Mouse (Mus musculus) embryonic facial prominence, embryonic 11.5 days (tissue): ENCODE measurements around the gene Olfr592. TPM values are rescaled to one million over a fixed set of nuclear protein-coding genes. Genes with fewer than 3 reads are reported as not detected.
"Not testable (repeated sequence)": the region's sequence is repeated elsewhere in the genome, so short reads cannot be mapped to it uniquely, and the experiment has no call there.

Experiments used
- ATAC-seq: fragments of 200-750 bp; cut with Nextera tagmentation; replicated peaks from 2 replicates; pipeline ENCODE4 v1.8.0; 2017; ENCODE audit warnings: low read depth; ENCODE audit not compliant: insufficient number of reproducible peaks, low FRiP score, low TSS enrichment
- DNase-seq: peaks from one replicate; pipeline ENCODE4 v3.0.0-alpha.2; 2015; ENCODE audit warnings: low spot score
- H3K27ac ChIP-seq: fragments of 300-500 bp; sonication (generic); replicated peaks from 2 replicates; pipeline ENCODE4 v1.5.1; 2014; ENCODE audit warnings: mild to moderate bottlenecking, low read depth, low read length, control low read depth
- H3K27me3 ChIP-seq: fragments of 300-500 bp; sonication (generic); 2 replicates; pipeline ENCODE4 v1.6.1; 2014; ENCODE audit warnings: mild to moderate bottlenecking, low read length, moderate library complexity, mixed read lengths; ENCODE audit not compliant: control insufficient read depth, insufficient read depth
- H3K36me3 ChIP-seq: fragments of 300-500 bp; sonication (generic); replicated peaks from 2 replicates; pipeline ENCODE4 v1.6.1; 2014; ENCODE audit warnings: low read depth, mild to moderate bottlenecking, low read length, moderate library complexity, mixed read lengths; ENCODE audit not compliant: control insufficient read depth, insufficient read depth
- H3K4me1 ChIP-seq: fragments of 300-500 bp; sonication (generic); 2 replicates; pipeline ENCODE4 v1.6.1; 2014; ENCODE audit warnings: low read length, mixed read lengths; ENCODE audit not compliant: control insufficient read depth, insufficient read depth
- H3K4me2 ChIP-seq: fragments of 300-500 bp; sonication (generic); 2 replicates; pipeline ENCODE4 v1.6.1; 2014; ENCODE audit warnings: low read depth, mild to moderate bottlenecking, control low read depth, low read length, moderate library complexity
- H3K4me3 ChIP-seq: fragments of 300-500 bp; sonication (generic); 2 replicates; pipeline ENCODE4 v1.5.1; 2014; ENCODE audit warnings: low read depth, low read length, control low read depth
- H3K9ac ChIP-seq: fragments of 300-500 bp; sonication (generic); replicated peaks from 2 replicates; pipeline ENCODE4 v1.6.1; 2014; ENCODE audit warnings: mild to moderate bottlenecking, control low read depth, low read length
- H3K9me3 ChIP-seq: fragments of 300-500 bp; sonication (generic); replicated peaks from 2 replicates; pipeline ENCODE4 v1.6.1; 2016; ENCODE audit warnings: mild to moderate bottlenecking, low read length, inconsistent platforms, mixed read lengths; ENCODE audit not compliant: control insufficient read depth
- WGBS: fragments of 180-500 bp; shearing (Covaris S2); extraction: QIAGEN DNeasy Blood & Tissue Kit; methylation state at CpG from one replicate; pipeline ENCODE4 v1.1.7; 2014; 5-methylcytosine and 5-hydroxymethylcytosine counted together
- polyA plus RNA-seq: library from polyadenylated mRNA; unstranded; fragments of >200 nt; fragmentation: Nextera tagmentation; extraction: Ambion mirVana; gene quantifications from 2 replicates; pipeline ENCODE4 v1.2.1, GENCODE M21; 2014

Gene Olfr592
- polyA plus RNA-seq, result not detected in 2 replicates

DNA sequence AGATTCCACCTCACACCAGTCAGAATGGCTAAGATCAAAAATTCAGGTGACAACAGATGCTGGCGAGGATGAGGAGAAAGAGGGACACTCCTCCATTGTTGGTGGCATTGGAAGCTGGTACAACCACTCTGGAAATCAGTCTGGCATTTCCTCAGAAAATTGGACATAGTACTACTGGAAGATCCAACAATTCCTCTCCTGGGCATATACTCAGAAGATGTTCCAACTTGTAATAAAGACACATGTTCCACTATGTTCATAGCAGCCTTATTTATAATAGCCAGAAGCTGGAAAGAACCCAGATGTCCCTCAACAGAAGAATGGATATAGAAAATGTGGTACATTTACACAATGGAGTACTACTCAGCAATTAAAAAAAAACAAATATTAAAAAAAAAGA, at the start of gene Olfr592:
Gene Olfr592, plus strand, starts transcription at position 301 of the 400 bp plus-strand sequence.
- not testable (repeated sequence) for ATAC-seq, H3K27ac ChIP-seq, H3K4me1 ChIP-seq, H3K9ac ChIP-seq, H3K4me2 ChIP-seq, H3K27me3 ChIP-seq, H3K36me3 ChIP-seq, H3K9me3 ChIP-seq, DNase-seq, H3K4me3 ChIP-seq
- 82% methylated on average over 1 of the region's 1 CpGs for WGBS

DNA sequence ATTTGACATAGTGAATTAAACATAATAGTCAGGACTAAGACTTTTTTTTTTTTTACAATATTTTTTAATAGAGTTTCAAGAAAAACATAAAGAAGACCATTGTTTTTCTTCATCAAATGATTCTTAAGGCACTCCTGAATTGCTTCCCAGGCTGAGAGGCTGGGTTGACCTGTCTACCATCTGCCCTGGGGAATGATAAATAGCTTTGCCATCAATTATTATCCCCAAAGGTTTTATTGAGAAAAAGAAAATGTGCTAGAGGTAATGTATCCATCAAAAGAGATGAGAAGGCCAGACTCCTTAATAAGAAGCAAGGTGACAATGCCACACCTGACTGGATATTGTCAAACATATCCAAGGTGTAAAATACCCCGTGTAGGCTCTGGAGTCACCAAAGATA, 44.0 kb upstream of the Olfr592 start, which contains the start of gene Olfr588-ps1:
Gene Olfr588-ps1, plus strand, starts transcription at position 301 of the 400 bp plus-strand sequence.
- no peak within 1 kb of the TSS for H3K9ac ChIP-seq
- no peak within 1 kb of the TSS for H3K4me3 ChIP-seq
- no peaks in the 10 kb centered on the region for H3K27me3 ChIP-seq
- no peak for ATAC-seq
- H3K4me2 ChIP-seq, result no peak within 1 kb of the TSS
- no peaks in the 10 kb centered on the region for H3K9me3 ChIP-seq
- 88% methylated on average over 1 of the region's 1 CpGs for WGBS
- no peak within 1 kb of the TSS for H3K27ac ChIP-seq
- H3K4me1 ChIP-seq, result no peaks in the 10 kb centered on the region
- H3K36me3 ChIP-seq, result no peaks in the 10 kb centered on the region
- DNase-seq, result no peak

DNA sequence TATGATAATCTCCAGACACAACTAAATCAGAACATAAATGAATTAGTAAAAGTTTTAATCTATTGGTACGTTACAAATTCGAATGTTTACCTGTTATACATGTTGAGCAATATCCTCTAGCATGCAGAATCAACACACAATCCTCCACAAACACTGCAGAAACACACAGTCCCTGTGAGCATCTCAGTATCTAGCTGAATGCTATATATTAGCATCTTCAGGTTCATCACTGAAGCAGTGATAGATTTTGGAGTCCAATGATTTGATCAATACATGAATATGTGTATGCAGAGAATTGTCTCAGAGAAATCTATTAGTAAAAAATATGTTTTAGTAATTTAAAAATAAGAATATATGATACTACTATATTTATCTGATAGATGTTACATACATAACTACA, 28.3 kb upstream of the Olfr592 start, which contains the start of gene Olfr589:
Gene Olfr589, minus strand, starts transcription at position 101 of the 400 bp plus-strand sequence.
- ATAC-seq, result no peak
- Histone ChIP-seq H3K4me2 (no peak within 1 kb of the TSS), H3K9ac (no peak within 1 kb of the TSS), H3K27me3 (no peaks in the 10 kb centered on the region), H3K4me3 (no peak within 1 kb of the TSS), H3K4me1 (no peaks in the 10 kb centered on the region), H3K9me3 (no peaks in the 10 kb centered on the region), H3K27ac (no peak within 1 kb of the TSS), H3K36me3 (no peaks in the 10 kb centered on the region)
- 68% methylated on average over 2 of the region's 2 CpGs for WGBS
- no peak for DNase-seq

DNA sequence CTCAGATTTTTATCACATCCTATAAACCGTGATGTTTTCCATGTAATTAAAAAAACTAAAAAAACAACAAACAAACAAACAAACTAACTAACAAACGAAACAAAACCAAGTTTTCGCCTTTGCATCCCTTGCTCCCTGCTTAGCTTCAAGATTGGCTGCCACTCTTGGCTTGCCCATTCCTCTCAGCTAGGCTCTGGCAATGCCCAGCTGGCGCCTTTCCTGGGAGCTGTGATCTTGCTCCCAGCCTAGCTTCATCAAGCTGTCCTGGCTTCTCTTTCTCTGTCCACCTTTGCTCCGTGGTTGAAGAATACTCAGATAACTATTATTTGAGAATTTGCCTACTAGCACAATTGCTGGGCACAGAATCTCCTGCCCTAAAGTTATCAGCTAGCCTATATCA, 14.9 kb upstream of the Olfr592 start:
- Histone ChIP-seq H3K4me2 (no peak overlapping the region), H3K36me3 (no peaks in the 10 kb centered on the region), H3K9me3 (no peaks in the 10 kb centered on the region), H3K4me1 (no peaks in the 10 kb centered on the region), H3K27me3 (no peaks in the 10 kb centered on the region), H3K27ac (no peak overlapping the region), H3K9ac (no peak overlapping the region), H3K4me3 (no peak overlapping the region)
- WGBS, result 87% methylated on average over 5 of the region's 5 CpGs
- ATAC-seq (no peak), DNase-seq (no peak)

DNA sequence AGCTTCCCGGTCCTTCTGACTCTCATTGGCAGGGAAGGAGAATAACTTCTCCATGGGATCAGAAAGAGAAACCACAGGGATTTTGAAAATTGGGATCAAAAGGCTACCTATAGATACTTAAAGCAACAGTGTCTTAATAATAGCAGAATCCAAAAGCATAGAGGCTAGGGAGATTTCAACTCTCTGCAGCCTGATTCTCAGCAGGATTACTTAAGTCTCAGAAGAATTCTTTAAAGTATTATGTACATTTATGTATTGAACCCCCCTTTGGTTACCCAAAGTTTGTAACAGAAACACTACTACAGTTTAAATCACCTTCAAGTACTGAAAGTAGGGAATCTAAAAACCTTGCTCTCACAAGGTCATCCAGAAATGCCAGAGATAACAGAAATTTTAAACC, 6.4 kb upstream of the Olfr592 start, which contains the start of gene Olfr591:
Gene Olfr591, minus strand, starts transcription at position 101 of the 400 bp plus-strand sequence.
- no peak for ATAC-seq
- 93% methylated on average over 1 of the region's 1 CpGs for WGBS
- Histone ChIP-seq H3K27me3 (no peaks in the 10 kb centered on the region), H3K4me2 (no peak within 1 kb of the TSS), H3K27ac (no peak within 1 kb of the TSS), H3K9ac (no peak within 1 kb of the TSS), H3K36me3 (no peaks in the 10 kb centered on the region), H3K4me1 (no peaks in the 10 kb centered on the region), H3K4me3 (no peak within 1 kb of the TSS), H3K9me3 (no peaks in the 10 kb centered on the region)
- DNase-seq, result no peak

DNA sequence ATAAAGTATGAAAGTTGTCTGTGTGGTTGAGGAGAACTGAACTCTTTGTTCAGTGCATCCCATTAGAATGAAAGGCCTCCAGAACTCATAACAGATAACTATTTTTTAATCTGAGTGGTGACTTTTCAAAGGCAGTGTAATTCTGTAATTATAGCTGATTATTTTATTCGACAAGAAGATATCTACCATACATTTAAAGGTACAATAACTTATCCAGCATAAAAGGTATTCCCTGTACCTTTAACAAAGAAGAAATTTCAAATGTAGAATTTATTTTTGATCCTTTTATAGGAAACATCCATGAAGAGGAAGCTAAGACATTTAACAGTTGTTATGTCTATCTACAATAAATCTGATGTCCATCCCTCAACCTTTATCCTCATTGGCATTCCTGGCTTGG, 27.0 kb downstream of the Olfr592 start, which contains the start of gene Olfr593:
Gene Olfr593, plus strand, starts transcription at position 301 of the 400 bp plus-strand sequence.
- Histone ChIP-seq H3K9me3 (no peaks in the 10 kb centered on the region), H3K4me2 (no peak within 1 kb of the TSS), H3K9ac (no peak within 1 kb of the TSS), H3K27me3 (no peaks in the 10 kb centered on the region), H3K4me3 (no peak within 1 kb of the TSS), H3K4me1 (no peaks in the 10 kb centered on the region), H3K36me3 (no peaks in the 10 kb centered on the region), H3K27ac (no peak within 1 kb of the TSS)
- DNase-seq (no peak), ATAC-seq (no peak)
- 80% methylated on average over 1 of the region's 1 CpGs for WGBS

DNA sequence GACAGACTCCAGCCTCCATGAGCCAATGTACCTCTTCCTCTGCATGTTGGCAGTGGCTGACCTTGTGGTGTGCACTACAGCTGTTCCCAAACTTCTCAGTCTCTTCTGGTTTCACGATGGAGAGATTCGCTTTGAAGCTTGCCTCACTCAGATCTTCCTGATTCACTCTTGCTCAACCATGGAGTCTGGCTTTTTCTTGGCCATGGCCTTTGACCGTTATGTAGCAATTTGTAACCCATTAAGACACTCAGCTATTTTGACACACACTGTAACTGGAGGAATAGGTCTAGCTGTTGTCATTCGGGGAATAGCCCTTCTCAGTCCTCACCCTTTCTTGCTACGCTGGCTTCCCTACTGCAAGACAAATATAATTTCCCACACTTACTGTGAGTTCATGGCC, 27.4 kb downstream of the Olfr592 start:
- H3K27me3 ChIP-seq, ATAC-seq, H3K4me2 ChIP-seq, H3K27ac ChIP-seq, H3K4me3 ChIP-seq, H3K9me3 ChIP-seq, DNase-seq, H3K9ac ChIP-seq, H3K4me1 ChIP-seq, H3K36me3 ChIP-seq: not testable (repeated sequence)
- 89% methylated on average over 5 of the region's 5 CpGs for WGBS

DNA sequence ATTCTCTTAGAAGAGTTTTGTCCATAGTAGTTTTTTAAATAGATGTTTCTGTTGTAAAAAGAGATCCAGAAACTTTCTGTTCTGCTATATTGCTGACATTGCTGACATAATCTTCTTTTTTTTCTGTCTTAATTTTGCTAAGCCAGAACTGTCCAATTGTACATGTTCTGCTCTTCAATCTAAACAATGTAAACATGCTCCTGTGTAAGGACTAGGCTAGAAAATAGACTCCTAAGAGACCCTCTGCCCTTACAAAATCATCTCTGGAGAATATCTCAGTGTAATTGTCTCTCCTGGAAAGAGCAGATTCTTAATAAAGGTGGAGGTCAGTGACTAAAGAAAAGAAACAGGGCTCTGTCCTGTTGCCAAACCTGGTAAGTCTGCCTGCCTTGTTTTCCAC, 32.1 kb downstream of the Olfr592 start, which contains the start of gene Olfr594:
Gene Olfr594, plus strand, starts transcription at position 301 of the 400 bp plus-strand sequence.
- Histone ChIP-seq H3K9ac (no peak within 1 kb of the TSS), H3K27me3 (no peaks in the 10 kb centered on the region), H3K27ac (no peak within 1 kb of the TSS), H3K4me1 (no peaks in the 10 kb centered on the region), H3K36me3 (no peaks in the 10 kb centered on the region), H3K4me3 (no peak within 1 kb of the TSS), H3K9me3 (no peaks in the 10 kb centered on the region), H3K4me2 (no peak within 1 kb of the TSS)
- DNase-seq (no peak), ATAC-seq (no peak)
